Mouse (Mus musculus): Measurements from ENCODE around the gene Rph3al. TPM values are rescaled to one million over a fixed set of nuclear protein-coding genes. Genes with fewer than 3 reads are reported as not detected.
A peak's percentile ranks its signal among the peaks of the same experiment; 100 is the strongest.

The Rph3al gene
- polyA plus RNA-seq, 1 experiment from 2014 or later, result 1.3 TPM

DNA sequence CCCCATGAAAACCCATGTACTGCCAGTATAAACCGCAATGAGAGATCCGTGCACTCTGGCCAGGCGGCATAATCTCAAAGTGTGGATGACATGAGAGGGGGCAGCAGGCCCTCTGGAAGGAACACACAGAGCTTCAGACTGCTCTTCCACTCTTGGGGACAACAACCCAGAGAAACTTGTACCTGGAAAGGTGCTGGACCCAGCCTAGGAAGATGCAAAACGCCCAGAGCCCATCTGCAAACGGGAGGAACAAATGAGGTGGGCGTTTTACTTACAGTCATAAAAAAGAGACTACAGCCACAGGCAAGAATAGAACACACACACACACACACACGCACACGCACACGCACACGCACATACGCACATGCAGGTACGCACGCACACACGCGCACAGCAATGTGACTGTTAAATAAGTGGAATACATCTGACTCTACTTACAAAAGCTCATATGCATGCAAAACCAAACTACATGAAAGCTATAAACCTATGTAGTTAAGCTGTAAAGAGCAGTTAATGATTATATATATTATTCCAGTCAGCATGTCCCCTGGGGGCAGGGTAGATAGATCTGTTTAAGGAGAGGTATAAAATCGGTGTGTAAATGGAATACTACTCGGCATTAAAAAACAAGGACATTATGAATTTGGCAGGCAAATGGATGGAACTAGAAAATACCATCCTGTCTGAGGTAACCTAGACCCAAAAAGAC is 19.0 kb upstream of the Rph3al start:
- H3K4me3 ChIP-seq (ENCODE audit: low read depth, low read length), result no peak overlapping the region
- no peak overlapping the region for H3K27ac ChIP-seq (ENCODE audit: low read depth, low read length)
- no peaks in the 10 kb centered on the region for H3K27me3 ChIP-seq (ENCODE audit: control insufficient read depth, insufficient read depth, low read length)
- H3K36me3 ChIP-seq (ENCODE audit: control insufficient read depth, insufficient read depth, low read length), result no peaks in the 10 kb centered on the region
- no peak overlapping the region for H3K9ac ChIP-seq (replicated peaks; ENCODE audit: low read depth, low read length)
- ATAC-seq (ENCODE audit: low read depth), result no peak
- no peaks in the 10 kb centered on the region for H3K9me3 ChIP-seq (ENCODE audit: control insufficient read depth, low read length)
- WGBS, result 70% methylated on average over 17 of the region's 17 CpGs
- no peaks in the 10 kb centered on the region for H3K4me1 ChIP-seq (ENCODE audit: control insufficient read depth, insufficient read depth, low read length)
- no peak overlapping the region for H3K4me2 ChIP-seq (ENCODE audit: low read depth, low read length)

DNA sequence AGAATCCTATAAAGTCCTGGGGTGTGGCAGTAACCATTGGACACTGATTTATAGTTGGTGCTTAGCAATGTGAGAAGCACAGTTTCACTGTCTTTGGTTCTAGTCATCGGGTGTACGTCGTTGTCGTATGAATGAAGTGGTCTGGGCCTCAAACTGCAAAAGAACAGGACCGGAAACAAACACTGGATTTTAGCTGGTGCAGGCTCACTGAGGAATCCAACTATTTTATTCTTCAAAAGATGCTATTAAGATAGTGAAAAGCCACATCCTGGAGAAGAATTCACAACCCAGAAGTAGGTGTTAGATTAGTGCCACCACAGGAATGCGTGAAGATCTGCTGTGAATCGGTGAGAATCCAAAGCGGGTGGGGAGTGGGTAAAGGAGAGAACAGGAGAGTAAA is 18.4 kb upstream of the Rph3al start:
- WGBS, result 43% methylated on average over 8 of the region's 8 CpGs

DNA sequence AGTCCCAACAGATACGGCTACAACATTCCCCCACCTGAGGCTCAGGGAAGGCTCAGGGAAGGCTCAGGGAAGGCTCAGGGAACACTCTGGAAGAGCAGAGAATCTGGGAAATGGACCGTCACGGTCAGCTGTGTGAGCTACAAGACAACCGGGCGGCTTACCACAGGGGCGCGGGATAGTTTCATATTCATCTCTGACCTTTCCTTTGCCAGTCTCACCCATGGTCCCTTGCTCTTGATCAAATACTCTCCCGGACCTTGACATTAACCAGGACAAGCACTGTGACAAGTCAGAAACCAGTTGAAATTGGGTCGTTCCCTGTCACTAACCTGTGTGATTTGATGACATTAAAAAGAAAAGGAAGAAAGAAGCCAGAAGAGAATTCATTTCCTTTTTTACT is 16.7 kb upstream of the Rph3al start:
- WGBS, result 93% methylated on average over 9 of the region's 9 CpGs
- Histone ChIP-seq H3K4me1 (ENCODE audit: control insufficient read depth, insufficient read depth, low read length) (no peaks in the 10 kb centered on the region), H3K27ac (ENCODE audit: low read depth, low read length) (no peak overlapping the region), H3K36me3 (ENCODE audit: control insufficient read depth, insufficient read depth, low read length) (no peaks in the 10 kb centered on the region), H3K27me3 (ENCODE audit: control insufficient read depth, insufficient read depth, low read length) (no peaks in the 10 kb centered on the region), H3K9me3 (ENCODE audit: control insufficient read depth, low read length) (no peaks in the 10 kb centered on the region), H3K4me2 (ENCODE audit: low read depth, low read length) (no peak overlapping the region), H3K9ac (replicated peaks; ENCODE audit: low read depth, low read length) (no peak overlapping the region), H3K4me3 (ENCODE audit: low read depth, low read length) (no peak overlapping the region)
- no peak for ATAC-seq (ENCODE audit: low read depth)

More for the DNA sequence above, 18.4 kb upstream of the Rph3al start:
- Histone ChIP-seq H3K4me3 (ENCODE audit: low read depth, low read length) (no peak overlapping the region), H3K4me1 (ENCODE audit: control insufficient read depth, insufficient read depth, low read length) (no peaks in the 10 kb centered on the region), H3K27ac (ENCODE audit: low read depth, low read length) (no peak overlapping the region), H3K9me3 (ENCODE audit: control insufficient read depth, low read length) (no peaks in the 10 kb centered on the region), H3K36me3 (ENCODE audit: control insufficient read depth, insufficient read depth, low read length) (no peaks in the 10 kb centered on the region), H3K27me3 (ENCODE audit: control insufficient read depth, insufficient read depth, low read length) (no peaks in the 10 kb centered on the region), H3K4me2 (ENCODE audit: low read depth, low read length) (no peak overlapping the region), H3K9ac (replicated peaks; ENCODE audit: low read depth, low read length) (no peak overlapping the region)
- ATAC-seq (ENCODE audit: low read depth), result no peak

DNA sequence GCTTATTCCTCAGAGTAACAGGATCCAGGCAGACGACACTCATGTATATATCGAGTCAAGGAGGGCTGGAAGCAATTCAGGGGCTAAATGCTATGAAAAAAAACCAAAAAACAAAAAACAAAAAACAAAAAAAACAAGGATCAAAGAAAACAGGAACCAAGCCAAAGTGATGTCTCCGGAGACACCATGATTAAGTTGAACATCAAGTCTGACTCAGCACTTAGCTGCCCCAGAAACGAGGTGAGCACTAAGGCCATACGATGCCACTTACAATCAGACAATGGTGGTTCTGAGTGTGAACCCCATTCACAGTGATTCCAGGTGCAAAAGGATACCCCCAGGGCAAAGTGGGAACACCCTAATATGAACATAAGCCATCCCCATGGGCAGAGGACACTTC is 13.7 kb upstream of the Rph3al start:
- Histone ChIP-seq H3K4me1 (ENCODE audit: control insufficient read depth, insufficient read depth, low read length) (peaks cover 9% of the 10 kb centered on the region; the same call in 1 of the 2 replicates), H3K4me3 (ENCODE audit: low read depth, low read length) (no peak overlapping the region), H3K9me3 (ENCODE audit: control insufficient read depth, low read length) (no peaks in the 10 kb centered on the region), H3K27ac (ENCODE audit: low read depth, low read length) (no peak overlapping the region), H3K27me3 (ENCODE audit: control insufficient read depth, insufficient read depth, low read length) (no peaks in the 10 kb centered on the region), H3K36me3 (ENCODE audit: control insufficient read depth, insufficient read depth, low read length) (no peaks in the 10 kb centered on the region), H3K4me2 (ENCODE audit: low read depth, low read length) (no peak overlapping the region), H3K9ac (replicated peaks; ENCODE audit: low read depth, low read length) (no peak overlapping the region)
- 80% methylated on average over 5 of the region's 5 CpGs for WGBS
- ATAC-seq (ENCODE audit: low read depth), result no peak

DNA sequence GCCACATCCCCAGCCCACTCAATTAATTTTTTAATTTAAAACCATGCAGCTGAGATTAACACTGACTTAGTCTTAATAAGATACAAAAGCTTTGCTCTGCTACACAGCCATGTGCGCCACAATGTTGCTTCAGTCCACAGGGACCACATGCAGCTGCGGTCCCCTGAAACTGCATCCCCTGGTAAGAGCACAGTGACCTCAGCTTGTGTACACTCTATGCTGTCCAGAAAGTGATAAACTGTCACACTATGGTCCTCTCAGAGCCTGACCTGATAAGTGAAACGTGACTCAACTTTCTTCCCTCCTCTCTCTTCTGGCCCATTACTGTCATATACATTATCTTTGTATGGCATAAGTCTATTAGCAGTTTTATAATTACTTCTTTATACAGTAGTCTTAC is 12.2 kb upstream of the Rph3al start:
- 43% methylated on average over 3 of the region's 3 CpGs for WGBS
- Histone ChIP-seq H3K36me3 (ENCODE audit: control insufficient read depth, insufficient read depth, low read length) (no peaks in the 10 kb centered on the region), H3K27ac (ENCODE audit: low read depth, low read length) (no peak overlapping the region), H3K4me2 (ENCODE audit: low read depth, low read length) (no peak overlapping the region), H3K9me3 (ENCODE audit: control insufficient read depth, low read length) (no peaks in the 10 kb centered on the region), H3K27me3 (ENCODE audit: control insufficient read depth, insufficient read depth, low read length) (no peaks in the 10 kb centered on the region), H3K4me3 (ENCODE audit: low read depth, low read length) (no peak overlapping the region), H3K9ac (replicated peaks; ENCODE audit: low read depth, low read length) (no peak overlapping the region), H3K4me1 (ENCODE audit: control insufficient read depth, insufficient read depth, low read length) (peaks cover 12% of the 10 kb centered on the region; the same call in 1 of the 2 replicates)
- ATAC-seq (ENCODE audit: low read depth), result no peak

DNA sequence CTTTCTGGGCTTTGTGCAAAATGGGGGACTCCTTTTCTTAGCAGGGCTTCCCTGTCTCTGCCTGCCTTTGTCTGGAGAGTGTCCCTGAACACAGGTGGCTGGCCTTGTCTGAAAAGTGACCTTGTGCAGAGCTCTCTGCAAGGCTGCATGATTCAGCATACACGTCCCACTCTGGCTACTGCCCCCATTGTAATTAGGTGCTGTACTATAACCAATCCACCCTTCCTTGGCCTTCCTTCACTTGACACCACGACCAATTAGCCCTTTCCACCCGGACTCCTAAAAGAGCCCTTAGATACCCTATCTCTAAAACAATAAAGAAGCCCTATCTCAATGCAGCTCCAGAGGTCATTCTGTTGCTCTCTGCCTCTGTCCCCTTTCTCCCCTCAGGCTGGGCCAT is 10.6 kb upstream of the Rph3al start:
- Histone ChIP-seq H3K36me3 (ENCODE audit: control insufficient read depth, insufficient read depth, low read length) (no peaks in the 10 kb centered on the region), H3K27me3 (ENCODE audit: control insufficient read depth, insufficient read depth, low read length) (no peaks in the 10 kb centered on the region), H3K9me3 (ENCODE audit: control insufficient read depth, low read length) (no peaks in the 10 kb centered on the region), H3K4me2 (ENCODE audit: low read depth, low read length) (no peak overlapping the region), H3K4me3 (ENCODE audit: low read depth, low read length) (no peak overlapping the region), H3K4me1 (ENCODE audit: control insufficient read depth, insufficient read depth, low read length) (peaks cover 12% of the 10 kb centered on the region; the same call in 1 of the 2 replicates), H3K27ac (ENCODE audit: low read depth, low read length) (no peak overlapping the region), H3K9ac (replicated peaks; ENCODE audit: low read depth, low read length) (no peak overlapping the region)
- no peak for ATAC-seq (ENCODE audit: low read depth)
- 23% methylated on average over 3 of the region's 3 CpGs for WGBS

DNA sequence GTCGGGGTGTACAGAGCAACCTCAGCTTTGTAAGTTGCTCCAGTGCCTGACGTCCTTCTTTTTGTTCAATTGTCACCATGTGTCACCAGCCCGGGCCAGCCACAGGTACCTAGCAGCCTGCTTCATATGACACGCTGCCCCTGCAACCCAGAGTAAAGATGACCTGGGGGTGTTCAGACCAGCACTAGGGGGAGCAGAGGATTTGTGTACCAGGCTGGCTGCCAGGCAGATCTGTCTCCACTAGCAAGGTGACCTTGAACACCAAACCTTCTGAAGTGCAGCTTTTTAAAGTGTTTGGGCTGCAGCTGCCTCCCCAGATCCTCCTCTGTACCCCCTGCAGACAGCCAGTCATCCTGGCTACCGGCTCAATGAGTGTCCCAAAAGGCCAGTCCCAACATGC is 9.0 kb upstream of the Rph3al start:
- no peak overlapping the region for H3K4me3 ChIP-seq (ENCODE audit: low read depth, low read length)
- peaks cover 12% of the 10 kb centered on the region; the same call in 1 of the 2 replicates for H3K4me1 ChIP-seq (ENCODE audit: control insufficient read depth, insufficient read depth, low read length)
- 34% methylated on average over 5 of the region's 5 CpGs for WGBS
- no peaks in the 10 kb centered on the region for H3K36me3 ChIP-seq (ENCODE audit: control insufficient read depth, insufficient read depth, low read length)
- no peaks in the 10 kb centered on the region for H3K27me3 ChIP-seq (ENCODE audit: control insufficient read depth, insufficient read depth, low read length)
- H3K9me3 ChIP-seq (ENCODE audit: control insufficient read depth, low read length), result no peaks in the 10 kb centered on the region
- H3K4me2 ChIP-seq (ENCODE audit: low read depth, low read length), result no peak overlapping the region
- no peak overlapping the region for H3K27ac ChIP-seq (ENCODE audit: low read depth, low read length)
- ATAC-seq (ENCODE audit: low read depth), result no peak
- H3K9ac ChIP-seq (replicated peaks; ENCODE audit: low read depth, low read length), result no peak overlapping the region

DNA sequence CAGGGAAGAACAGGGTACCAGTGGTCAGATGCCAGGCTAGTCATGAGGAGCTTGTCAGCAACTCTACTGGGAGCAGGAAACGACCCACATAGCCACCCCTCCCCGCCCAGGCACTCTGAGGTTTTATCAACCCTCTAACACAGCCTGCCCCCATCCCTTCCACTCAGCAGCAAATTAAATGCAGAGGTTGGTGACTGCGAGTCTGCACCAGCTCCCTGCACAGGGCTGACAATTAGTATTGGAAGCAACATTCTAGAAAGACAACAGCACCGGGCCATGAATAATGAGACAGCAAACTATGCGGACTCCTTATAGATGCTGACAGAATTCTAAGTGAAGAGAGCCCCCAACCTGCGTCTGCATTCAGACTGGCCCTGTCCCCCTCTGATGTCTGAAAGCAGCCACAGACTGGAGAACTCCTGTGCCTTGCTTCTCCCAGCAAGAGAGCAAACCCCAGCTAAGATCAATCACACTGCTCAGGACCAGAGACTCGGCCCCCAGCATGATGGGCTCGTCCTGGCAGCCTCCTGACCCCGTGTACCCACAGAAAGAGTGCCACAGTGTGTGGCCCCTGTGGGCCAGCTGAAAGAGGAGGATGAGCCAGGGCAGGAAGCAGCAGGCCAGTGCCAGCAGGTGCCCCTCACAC is 7.7 kb upstream of the Rph3al start:
- H3K27me3 ChIP-seq (ENCODE audit: control insufficient read depth, insufficient read depth, low read length), result no peaks in the 10 kb centered on the region
- no peak for ATAC-seq (ENCODE audit: low read depth)
- 8% methylated on average over 9 of the region's 9 CpGs for WGBS

DNA sequence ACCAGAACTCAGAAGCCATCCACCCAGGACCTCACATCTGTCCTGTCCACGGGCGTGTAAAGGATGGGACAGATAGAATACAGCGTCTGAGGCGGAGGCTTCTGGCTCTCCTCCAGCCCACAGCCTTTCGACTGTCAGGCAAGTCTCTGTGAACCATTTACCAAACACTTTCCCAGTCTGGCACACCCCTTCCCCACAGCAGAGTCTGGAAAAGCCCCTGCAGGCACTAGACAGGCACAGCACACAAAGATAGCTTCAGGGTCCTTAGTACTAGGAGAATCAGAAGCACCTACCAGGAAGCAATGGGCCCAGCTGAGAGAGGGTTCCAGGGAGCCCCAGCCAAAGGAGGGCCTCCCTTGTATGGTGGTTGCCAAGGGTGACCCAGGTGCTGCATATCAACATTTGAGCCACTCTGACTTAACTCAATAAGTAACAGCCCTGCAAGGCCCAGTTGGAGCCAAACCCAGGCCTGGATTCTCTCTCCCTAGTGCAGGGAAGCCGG is 808 bp downstream of the Rph3al start:
- Histone ChIP-seq H3K27ac (ENCODE audit: low read depth, low read length) (peak overlapping the region; percentile 8; the same call in 1 of the 2 replicates), H3K9me3 (ENCODE audit: control insufficient read depth, low read length) (no peaks in the 10 kb centered on the region), H3K4me3 (ENCODE audit: low read depth, low read length) (no peak overlapping the region), H3K4me2 (ENCODE audit: low read depth, low read length) (no peak overlapping the region), H3K4me1 (ENCODE audit: control insufficient read depth, insufficient read depth, low read length) (peaks cover 3% of the 10 kb centered on the region; the same call in 1 of the 2 replicates), H3K27me3 (ENCODE audit: control insufficient read depth, insufficient read depth, low read length) (no peaks in the 10 kb centered on the region), H3K36me3 (ENCODE audit: control insufficient read depth, insufficient read depth, low read length) (no peaks in the 10 kb centered on the region), H3K9ac (replicated peaks; ENCODE audit: low read depth, low read length) (no peak overlapping the region)
- peak; percentile 24; the same call in 1 of the 2 replicates for ATAC-seq (ENCODE audit: low read depth)
- 34% methylated on average over 6 of the region's 6 CpGs for WGBS

More for the DNA sequence above, 7.7 kb upstream of the Rph3al start:
- Histone ChIP-seq H3K4me3 (ENCODE audit: low read depth, low read length) (no peak overlapping the region), H3K4me2 (ENCODE audit: low read depth, low read length) (no peak overlapping the region), H3K9ac (replicated peaks; ENCODE audit: low read depth, low read length) (no peak overlapping the region), H3K4me1 (ENCODE audit: control insufficient read depth, insufficient read depth, low read length) (peaks cover 12% of the 10 kb centered on the region; the same call in 1 of the 2 replicates), H3K36me3 (ENCODE audit: control insufficient read depth, insufficient read depth, low read length) (no peaks in the 10 kb centered on the region), H3K9me3 (ENCODE audit: control insufficient read depth, low read length) (no peaks in the 10 kb centered on the region), H3K27ac (ENCODE audit: low read depth, low read length) (no peak overlapping the region)
